Mouse (Mus musculus) liver, embryonic 11.5 days (tissue): ENCODE results near the gene Ehbp1l1. TPM values are rescaled to one million over a fixed set of nuclear protein-coding genes. Genes with fewer than 3 reads are reported as not detected.

Experiments used
- ATAC-seq: fragments of 200-750 bp; cut with Nextera tagmentation; replicated peaks from 2 replicates; pipeline ENCODE4 v1.8.0; 2017; ENCODE audit warnings: moderate number of reproducible peaks, mild to moderate bottlenecking, moderate TSS enrichment, moderate library complexity; ENCODE audit not compliant: low FRiP score
- DNase-seq: peaks from one replicate; pipeline ENCODE4 v3.0.0-alpha.2; 2017; ENCODE audit warnings: low spot score
- H3K27ac ChIP-seq: fragments of 300-500 bp; sonication (generic); 2 replicates; pipeline ENCODE4 v1.5.1; 2014; ENCODE audit warnings: mild to moderate bottlenecking, low read depth, low read length, control low read depth
- H3K27me3 ChIP-seq: fragments of 300-500 bp; sonication (generic); replicated peaks from 2 replicates; pipeline ENCODE4 v1.6.1; 2014; ENCODE audit warnings: low read length, mixed read lengths; ENCODE audit not compliant: control insufficient read depth, insufficient read depth
- H3K36me3 ChIP-seq: fragments of 300-500 bp; sonication (generic); 2 replicates; pipeline ENCODE4 v1.6.1; 2014; ENCODE audit warnings: mild to moderate bottlenecking, low read length, moderate library complexity, mixed read lengths; ENCODE audit not compliant: control insufficient read depth, insufficient read depth
- H3K4me1 ChIP-seq: fragments of 300-500 bp; sonication (generic); replicated peaks from 2 replicates; pipeline ENCODE4 v1.6.1; 2014; ENCODE audit warnings: low read length, mixed read lengths; ENCODE audit not compliant: control insufficient read depth, insufficient read depth
- H3K4me2 ChIP-seq: fragments of 300-500 bp; sonication (generic); 2 replicates; pipeline ENCODE4 v1.6.1; 2014; ENCODE audit warnings: mild to moderate bottlenecking, control low read depth, moderate library complexity
- H3K4me3 ChIP-seq: fragments of 300-500 bp; sonication (generic); 2 replicates; pipeline ENCODE4 v1.5.1; 2014; ENCODE audit warnings: low read depth, low read length, control low read depth
- H3K9ac ChIP-seq: fragments of 300-500 bp; sonication (generic); 2 replicates; pipeline ENCODE4 v1.6.1; 2014; ENCODE audit warnings: low read depth, low read length, control low read depth
- H3K9me3 ChIP-seq: fragments of 300-500 bp; sonication (generic); 2 replicates; pipeline ENCODE4 v1.6.1; 2016; ENCODE audit warnings: low read length, inconsistent platforms, mixed read lengths; ENCODE audit not compliant: control insufficient read depth
- WGBS: fragments of 180-500 bp; shearing (Covaris S2); extraction: QIAGEN DNeasy Blood & Tissue Kit; methylation state at CpG from one replicate; pipeline ENCODE4 v1.1.7; 2014; 5-methylcytosine and 5-hydroxymethylcytosine counted together
- polyA plus RNA-seq: library from polyadenylated mRNA; unstranded; fragments of >200 nt; fragmentation: Nextera tagmentation; extraction: Ambion mirVana; gene quantifications from 2 replicates; pipeline ENCODE4 v1.2.1, GENCODE M21; 2014

The Ehbp1l1 gene
- polyA plus RNA-seq, 1 experiment from 2014 or later, result 67.1 TPM

DNA sequence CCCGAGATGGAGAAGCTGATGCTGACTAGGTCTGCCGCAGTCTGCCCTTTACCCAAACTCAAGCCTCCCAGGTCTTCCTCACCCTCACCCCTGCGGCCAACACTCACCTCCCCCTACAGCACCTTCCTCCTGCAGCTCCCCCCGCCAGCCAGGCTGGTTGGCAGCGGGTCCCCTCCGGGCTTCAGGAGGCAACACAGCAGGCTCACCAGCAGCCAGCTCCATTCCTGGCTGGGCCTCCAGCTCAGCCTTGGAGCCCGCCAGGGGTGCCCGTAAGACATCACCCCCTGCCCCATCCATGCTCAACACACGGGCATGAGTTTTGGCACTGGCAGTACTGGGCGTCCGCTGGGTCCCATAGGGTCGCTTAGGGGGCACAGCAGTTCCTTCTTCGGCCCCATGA, 41.1 kb downstream of the Ehbp1l1 start:
- no peak for ATAC-seq
- Histone ChIP-seq H3K4me3 (no peak overlapping the region; the same call in 1 of the 2 replicates), H3K27me3 (no peaks in the 10 kb centered on the region), H3K4me2 (no peak overlapping the region), H3K27ac (no peak overlapping the region), H3K4me1 (peaks cover 16% of the 10 kb centered on the region), H3K36me3 (peaks cover 53% of the 10 kb centered on the region), H3K9ac (no peak overlapping the region), H3K9me3 (no peaks in the 10 kb centered on the region)
- no peak for DNase-seq
- 92% methylated on average over 13 of the region's 13 CpGs for WGBS

DNA sequence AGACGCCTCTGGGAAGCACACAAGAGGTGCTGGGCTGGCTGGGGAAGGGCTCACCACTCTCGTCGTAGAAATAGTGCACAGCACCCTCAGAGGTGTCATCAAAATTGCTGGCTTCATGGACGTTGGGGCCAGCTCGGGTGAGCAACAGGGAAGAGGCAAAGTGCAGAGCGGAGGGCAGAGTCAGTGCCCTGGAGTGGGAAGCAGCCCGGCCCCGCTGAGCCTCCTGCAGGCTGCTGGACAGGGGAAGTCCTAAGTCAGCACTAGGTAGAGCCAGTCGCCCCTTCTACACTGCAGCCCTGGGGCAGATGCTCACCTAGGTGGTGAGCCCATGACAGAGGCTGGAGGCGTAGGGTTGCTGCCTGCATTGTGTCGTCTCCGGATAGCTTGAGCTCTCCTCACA, 41.9 kb downstream of the Ehbp1l1 start:
- Histone ChIP-seq H3K27ac (no peak overlapping the region), H3K36me3 (peaks cover 60% of the 10 kb centered on the region), H3K4me1 (peaks cover 16% of the 10 kb centered on the region), H3K4me2 (no peak overlapping the region), H3K4me3 (no peak overlapping the region), H3K27me3 (no peaks in the 10 kb centered on the region), H3K9ac (no peak overlapping the region), H3K9me3 (no peaks in the 10 kb centered on the region)
- WGBS, result 89% methylated on average over 12 of the region's 12 CpGs
- no peak for DNase-seq
- ATAC-seq, result no peak

- ATAC-seq (no peak), DNase-seq (no peak)
- Histone ChIP-seq H3K4me1 (no peaks in the 10 kb centered on the region), H3K4me3 (no peak overlapping the region), H3K9ac (no peak overlapping the region), H3K9me3 (no peaks in the 10 kb centered on the region), H3K4me2 (no peak overlapping the region), H3K36me3 (peaks cover 77% of the 10 kb centered on the region), H3K27ac (no peak overlapping the region), H3K27me3 (no peaks in the 10 kb centered on the region)
- WGBS, result 86% methylated on average over 4 of the region's 4 CpGs
Measured at GRCm38 (mm10) chr19:5680432-5680831, 45.7 kb downstream of the Ehbp1l1 start.

GRCm38 (mm10) chr19:5668372-5668771, 57.7 kb downstream of the Ehbp1l1 start:
- Histone ChIP-seq H3K36me3 (peaks cover 44% of the 10 kb centered on the region), H3K27ac (no peak overlapping the region), H3K4me3 (no peak overlapping the region), H3K9me3 (no peaks in the 10 kb centered on the region), H3K9ac (no peak overlapping the region), H3K27me3 (no peaks in the 10 kb centered on the region), H3K4me2 (no peak overlapping the region), H3K4me1 (peaks cover 29% of the 10 kb centered on the region)
- 90% methylated on average over 4 of the region's 4 CpGs for WGBS
- DNase-seq, result no peak
- no peak for ATAC-seq

- no peak for DNase-seq
- Histone ChIP-seq H3K4me1 (peaks cover 44% of the 10 kb centered on the region), H3K27me3 (no peaks in the 10 kb centered on the region), H3K4me3 (no peak overlapping the region; the same call in 1 of the 2 replicates), H3K36me3 (peaks cover 24% of the 10 kb centered on the region), H3K4me2 (no peak overlapping the region), H3K9ac (peak overlapping the region; percentile 32; the same call in 1 of the 2 replicates), H3K27ac (peak overlapping the region; percentile 91; the same call in 1 of the 2 replicates), H3K9me3 (no peaks in the 10 kb centered on the region)
- no peak for ATAC-seq
- 92% methylated on average over 18 of the region's 18 CpGs for WGBS
Measured at GRCm38 (mm10) chr19:5666386-5666785, 59.7 kb downstream of the Ehbp1l1 start.

DNA sequence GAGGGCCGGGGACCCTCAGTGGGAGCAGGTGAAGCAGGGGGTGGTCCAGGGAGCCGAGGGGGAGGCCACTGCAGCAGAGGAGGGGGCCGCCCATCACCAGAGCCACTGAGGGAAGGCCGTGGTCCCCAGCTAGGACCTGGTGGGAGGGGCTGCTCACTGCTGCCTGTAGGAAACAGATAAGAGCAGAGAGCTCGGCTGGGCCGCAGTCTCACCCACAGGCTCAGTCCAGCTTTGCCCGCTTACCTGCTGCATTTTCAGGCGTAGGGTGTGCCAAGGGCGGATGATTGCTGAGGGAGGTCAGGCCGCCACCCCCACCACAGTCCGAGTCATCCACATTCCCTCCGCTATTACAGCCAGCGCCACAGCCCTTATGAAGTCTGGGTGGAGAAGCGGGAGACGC, 60.7 kb downstream of the Ehbp1l1 start:
- ATAC-seq (peak; percentile 83), DNase-seq (peak; percentile 61)
- Histone ChIP-seq H3K9me3 (no peaks in the 10 kb centered on the region), H3K27ac (peak overlapping the region; percentile 91), H3K4me3 (no peak overlapping the region), H3K4me2 (peak overlapping the region; percentile 85), H3K36me3 (peaks cover 20% of the 10 kb centered on the region), H3K4me1 (peaks cover 51% of the 10 kb centered on the region), H3K27me3 (no peaks in the 10 kb centered on the region), H3K9ac (peak overlapping the region; percentile 50)
- WGBS, result 44% methylated on average over 15 of the region's 15 CpGs

DNA sequence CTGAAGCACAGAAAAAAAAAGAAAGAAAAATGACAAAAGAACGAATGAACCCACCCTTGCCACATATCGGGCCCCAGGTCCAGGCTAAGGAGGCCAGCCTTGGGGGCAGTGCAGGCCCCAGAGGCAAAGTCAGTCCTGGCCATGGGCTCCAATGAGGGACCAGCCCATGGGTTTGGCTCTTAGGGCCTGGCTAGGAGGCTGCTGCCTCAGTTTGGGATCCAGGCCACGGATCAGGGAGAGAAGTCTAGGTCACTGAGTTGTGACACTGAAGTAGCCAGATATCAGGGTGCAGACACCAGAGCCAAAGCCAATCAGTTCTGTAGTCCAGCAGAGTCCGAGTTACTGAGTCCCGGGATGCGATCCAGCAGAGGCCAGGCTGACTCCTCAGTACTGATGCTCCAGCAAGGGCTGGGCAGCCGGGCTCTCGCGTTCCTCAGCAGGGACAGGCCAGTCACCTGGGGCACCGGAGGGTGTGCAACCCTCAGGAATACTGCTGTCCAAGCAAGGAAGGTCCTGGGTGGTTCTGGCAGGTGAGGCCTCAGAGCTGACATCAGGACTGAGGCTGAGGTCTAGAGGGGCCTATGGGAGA, 61.4 kb downstream of the Ehbp1l1 start:
- 87% methylated on average over 10 of the region's 10 CpGs for WGBS
- H3K4me2 ChIP-seq, result peak overlapping the region; percentile 85
- H3K9ac ChIP-seq, result peak overlapping the region; percentile 50
- no peak overlapping the region for H3K4me3 ChIP-seq
- DNase-seq, result no peak
- H3K27ac ChIP-seq, result peak overlapping the region; percentile 91
- H3K36me3 ChIP-seq, result peaks cover 22% of the 10 kb centered on the region
- no peak for ATAC-seq
- H3K9me3 ChIP-seq, result no peaks in the 10 kb centered on the region
- H3K4me1 ChIP-seq, result peaks cover 57% of the 10 kb centered on the region
- H3K27me3 ChIP-seq, result no peaks in the 10 kb centered on the region

GRCm38 (mm10) chr19:5662981-5663913, 62.9 kb downstream of the Ehbp1l1 start, which contains the start of gene Sipa1:
Sipa1 (minus strand) TSS chr19:5663707.
- WGBS, result 2% methylated on average over 32 of the region's 32 CpGs
- peak; percentile 96 for DNase-seq
- Histone ChIP-seq H3K27ac (peak within 1 kb of the TSS; percentile 91), H3K36me3 (peaks cover 28% of the 10 kb centered on the region), H3K4me2 (peak within 1 kb of the TSS; percentile 85), H3K9me3 (no peaks in the 10 kb centered on the region), H3K9ac (peak within 1 kb of the TSS; percentile 71), H3K4me3 (peak within 1 kb of the TSS; percentile 61), H3K27me3 (no peaks in the 10 kb centered on the region), H3K4me1 (peaks cover 57% of the 10 kb centered on the region)
- peak; percentile 90 for ATAC-seq
